Mouse (Mus musculus) yolk sac, embryonic 10.5 days (tissue): ENCODE results near the gene Thbs1.
A peak's percentile ranks its signal among the peaks of the same experiment; 100 is the strongest.

Source experiments
- DNase-seq: peaks from one replicate; pipeline ENCODE4 v3.0.0-alpha.2; 2017; ENCODE audit warnings: low spot score

Gene Thbs1

GRCm38 (mm10) chr2:118111488-118112131 lies at the start of gene Thbs1:
TSS of gene Thbs1 (plus strand) at chr2:118111876.
- DNase-seq = peak; percentile 87

GRCm38 (mm10) chr2:118064121-118064764 lies 47.4 kb upstream of the Thbs1 start:
- no peak for DNase-seq

GRCm38 (mm10) chr2:118066065-118066770 lies 45.5 kb upstream of the Thbs1 start:
- DNase-seq = no peak

- DNase-seq = no peak
These were observed 41.7 kb upstream of the Thbs1 start for GRCm38 (mm10) chr2:118069975-118070374.

- DNase-seq = no peak
These were observed 38.8 kb upstream of the Thbs1 start for GRCm38 (mm10) chr2:118072811-118073372.

GRCm38 (mm10) chr2:118074030-118074429 lies 37.6 kb upstream of the Thbs1 start:
- DNase-seq = no peak

GRCm38 (mm10) chr2:118075165-118075564 lies 36.5 kb upstream of the Thbs1 start:
- DNase-seq = no peak

GRCm38 (mm10) chr2:118079131-118079530 lies 32.5 kb upstream of the Thbs1 start:
- DNase-seq = no peak

- no peak for DNase-seq
These were observed 30.1 kb upstream of the Thbs1 start for GRCm38 (mm10) chr2:118081581-118081980.

- DNase-seq = no peak
These were observed 28.0 kb upstream of the Thbs1 start for GRCm38 (mm10) chr2:118083652-118084051.

- DNase-seq = no peak
These were observed 27.0 kb upstream of the Thbs1 start for GRCm38 (mm10) chr2:118084693-118085092.

GRCm38 (mm10) chr2:118085647-118086046 lies 26.0 kb upstream of the Thbs1 start:
- DNase-seq = no peak

GRCm38 (mm10) chr2:118087044-118087726 lies 24.5 kb upstream of the Thbs1 start:
- no peak for DNase-seq

GRCm38 (mm10) chr2:118091226-118091625 lies 20.4 kb upstream of the Thbs1 start:
- DNase-seq = no peak

- no peak for DNase-seq
These were observed 12.6 kb upstream of the Thbs1 start for GRCm38 (mm10) chr2:118099104-118099503.

- no peak for DNase-seq
These were observed 9.5 kb upstream of the Thbs1 start for GRCm38 (mm10) chr2:118102169-118102568.

- peak; percentile 33 for DNase-seq
These were observed 1.3 kb upstream of the Thbs1 start for GRCm38 (mm10) chr2:118110225-118110915.

- peak; percentile 81 for DNase-seq
These were observed 574 bp upstream of the Thbs1 start for GRCm38 (mm10) chr2:118111116-118111487.

- no peak for DNase-seq
These were observed 762 bp downstream of the Thbs1 start for GRCm38 (mm10) chr2:118112438-118112837.

GRCm38 (mm10) chr2:118112846-118113479 lies 1.3 kb downstream of the Thbs1 start:
- DNase-seq = no peak
